Mouse (Mus musculus): ENCODE measurements around the gene Gm45837. TPM values are rescaled to one million over a fixed set of nuclear protein-coding genes. Genes with fewer than 3 reads are reported as not detected.
"Not testable (repeated sequence)": the region's sequence is repeated elsewhere in the genome, so short reads cannot be mapped to it uniquely, and the experiment has no call there.

Gene Gm45837
- total and polyA plus RNA-seq, 2 experiments from 2014 or later: not detected

GRCm38 (mm10) chr7:101557391-101557790 lies 146.7 kb downstream of the Gm45837 start:
- ATAC-seq (ENCODE audit: low FRiP score): no peak
- DNase-seq (ENCODE audit: low spot score): no peak
- no peaks in the 10 kb centered on the region for H3K27me3 ChIP-seq (ENCODE audit: insufficient read depth, low read length)
- H3K9ac ChIP-seq (replicated peaks; ENCODE audit: low read length, poor library complexity, severe bottlenecking): no peak overlapping the region
- no peaks in the 10 kb centered on the region for H3K36me3 ChIP-seq (ENCODE audit: insufficient read depth, low read length)
- H3K4me1 ChIP-seq (ENCODE audit: insufficient read depth, low read length): no peaks in the 10 kb centered on the region
- H3K4me3 ChIP-seq (ENCODE audit: low read depth, low read length): no peak overlapping the region
- no peaks in the 10 kb centered on the region for H3K9me3 ChIP-seq (ENCODE audit: low read length)
- no peak overlapping the region for H3K4me2 ChIP-seq (ENCODE audit: low read depth, low read length, poor library complexity, severe bottlenecking)
- no peak for TF ChIP-seq CTCF (IDR thresholded peaks at IDR 0.05)
- H3K27ac ChIP-seq (ENCODE audit: low read depth, low read length): no peak overlapping the region
- WGBS: 69% methylated on average over 1 of the region's 1 CpGs

- H3K36me3 ChIP-seq (ENCODE audit: insufficient read depth, low read length); H3K9ac ChIP-seq (replicated peaks; ENCODE audit: low read length, poor library complexity, severe bottlenecking); H3K27me3 ChIP-seq (ENCODE audit: insufficient read depth, low read length); DNase-seq (ENCODE audit: low spot score); H3K4me2 ChIP-seq (ENCODE audit: low read depth, low read length, poor library complexity, severe bottlenecking); H3K27ac ChIP-seq (ENCODE audit: low read depth, low read length); H3K4me3 ChIP-seq (ENCODE audit: low read depth, low read length); ATAC-seq (ENCODE audit: low FRiP score); H3K4me1 ChIP-seq (ENCODE audit: insufficient read depth, low read length); H3K9me3 ChIP-seq (ENCODE audit: low read length): not testable (repeated sequence)
- WGBS: 68% methylated on average over 5 of the region's 5 CpGs
Measured at GRCm38 (mm10) chr7:101559393-101559792, 148.7 kb downstream of the Gm45837 start.

MicroRNAs within 50 kb of the gene (microRNA counts, 519-probe panel; counts per million panel counts)
- microRNA mmu-miR-139-3p (528 counts per million, percentile 58 among the panel's probes with 10 or more counts), microRNA mmu-miR-139-5p (1,803 counts per million, percentile 63 among the panel's probes with 10 or more counts)

Small RNA genes lying within 50 kb of the gene (microRNA-seq; reads per million reads assigned to microRNA genes)
- 5,067 reads per million, percentile 89 among the genes with 10 or more reads in this experiment for gene Mir139 (ENCODE audit: borderline number of aligned reads)

Other genes with a start within 250 kb of the Gm45837 start
- gene Atg16l2, start 108.6 kb upstream of the Gm45837 start, total RNA-seq (2014; rRNA removed): 17.0 and 31.5 TPM in 2 replicates
- gene Atg16l2, start 108.6 kb upstream of the Gm45837 start, polyA plus RNA-seq (2015; fragmentation: Nextera tagmentation; extraction: Ambion mirVana): 22.4 and 22.6 TPM in 2 replicates
- 21.5 and 47.7 TPM in 2 replicates for gene Stard10, start 93.8 kb upstream of the Gm45837 start, total RNA-seq (2014; rRNA removed)
- 11.0 and 12.1 TPM in 2 replicates for gene Stard10, start 93.8 kb upstream of the Gm45837 start, polyA plus RNA-seq (2015; fragmentation: Nextera tagmentation; extraction: Ambion mirVana)
- gene Arap1, start 62.8 kb upstream of the Gm45837 start, total RNA-seq (2014; rRNA removed): 12.3 and 30.0 TPM in 2 replicates
- 6.9 and 8.9 TPM in 2 replicates for gene Arap1, start 62.8 kb upstream of the Gm45837 start, polyA plus RNA-seq (2015; fragmentation: Nextera tagmentation; extraction: Ambion mirVana)
- gene Pde2a, start 10.8 kb downstream of the Gm45837 start, total RNA-seq (2014; rRNA removed): 49.6 and 53.9 TPM in 2 replicates
- 31.4 and 33.8 TPM in 2 replicates for gene Pde2a, start 10.8 kb downstream of the Gm45837 start, polyA plus RNA-seq (2015; fragmentation: Nextera tagmentation; extraction: Ambion mirVana)
- not detected in 2 replicates for gene Art2b, start 174.7 kb downstream of the Gm45837 start, total RNA-seq (2014; rRNA removed)
- not detected in 2 replicates for gene Art2b, start 174.7 kb downstream of the Gm45837 start, polyA plus RNA-seq (2015; fragmentation: Nextera tagmentation; extraction: Ambion mirVana)